Mouse (Mus musculus): ENCODE measurements around the gene Rab11fip5.

Rab11fip5 gene

DNA sequence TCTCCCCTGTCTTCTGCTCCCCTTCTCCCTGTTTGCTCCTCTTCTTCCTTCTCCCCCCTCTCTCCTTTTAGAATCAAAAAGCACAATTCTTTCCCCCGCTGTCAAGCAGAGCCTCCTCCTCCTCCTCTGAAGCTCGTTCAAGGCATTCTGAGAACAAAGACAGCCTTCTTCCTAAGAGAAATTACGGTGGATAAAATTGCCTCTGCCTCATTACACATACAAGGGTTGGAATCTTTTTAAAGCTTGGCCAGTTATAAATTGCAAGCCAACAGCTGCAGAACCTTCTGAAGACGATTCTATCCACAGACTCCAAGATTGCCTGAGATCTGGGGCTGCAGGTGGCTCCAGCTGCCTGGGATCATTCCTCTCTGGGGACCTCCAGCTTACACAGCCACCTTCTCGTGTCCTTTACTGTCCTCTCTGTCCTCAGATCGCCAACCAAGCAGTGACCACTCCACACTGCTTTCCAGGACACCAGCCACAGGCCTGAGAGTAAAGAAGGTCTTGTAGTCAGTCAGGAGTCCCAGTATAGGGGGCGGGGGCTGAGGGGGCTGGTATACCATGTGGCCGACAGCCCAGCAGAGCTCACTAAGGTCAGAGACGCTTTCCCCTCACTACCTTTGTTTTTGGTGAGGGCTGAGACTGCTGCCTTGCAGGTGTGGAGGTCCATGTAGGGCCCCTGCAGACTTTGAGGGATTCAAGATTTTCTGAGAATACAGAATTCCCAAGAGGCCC lies 60.2 kb downstream of the Rab11fip5 start:
- DNase-seq (ENCODE audit: low read depth, low spot score): no peak

DNA sequence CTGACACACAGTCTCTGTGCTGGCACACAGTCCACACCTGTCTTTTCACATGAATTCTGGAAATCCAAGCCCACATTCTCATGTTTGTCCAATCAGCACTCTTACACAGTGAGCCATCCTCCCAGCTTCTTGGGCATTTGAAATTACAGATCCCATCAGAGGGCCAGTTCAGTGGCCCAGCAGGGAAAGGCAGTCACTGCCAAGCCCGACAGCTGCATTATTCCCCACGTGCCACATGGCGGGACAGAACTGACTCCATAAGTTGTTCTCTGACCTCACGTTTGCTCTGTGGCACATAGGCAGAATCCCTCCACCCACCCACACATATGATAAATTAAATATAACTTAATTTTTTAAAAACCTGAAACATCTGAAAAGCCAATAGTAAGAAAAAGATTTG lies 66.5 kb downstream of the Rab11fip5 start:
- no peak for DNase-seq (ENCODE audit: low read depth, low spot score)

DNA sequence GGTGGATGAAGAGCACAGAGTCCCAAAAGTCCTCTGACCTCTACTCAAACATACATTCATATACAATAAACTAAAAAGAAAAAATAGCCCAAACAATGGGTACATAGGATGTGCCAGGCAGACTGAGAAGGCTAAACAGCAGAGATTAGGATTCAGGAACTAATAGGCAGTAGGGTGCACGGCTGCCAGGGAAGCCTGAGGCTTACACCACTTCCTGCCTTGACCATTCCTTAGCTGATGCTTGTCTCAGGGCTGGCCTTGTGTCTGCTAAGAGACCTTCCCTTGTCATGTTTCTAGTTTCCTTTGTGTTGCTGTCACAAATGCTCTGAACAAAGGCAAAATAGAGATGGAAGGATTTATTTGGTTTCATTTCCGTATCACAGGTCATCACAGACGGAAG lies 68.1 kb downstream of the Rab11fip5 start:
- DNase-seq (ENCODE audit: low read depth, low spot score): no peak

DNA sequence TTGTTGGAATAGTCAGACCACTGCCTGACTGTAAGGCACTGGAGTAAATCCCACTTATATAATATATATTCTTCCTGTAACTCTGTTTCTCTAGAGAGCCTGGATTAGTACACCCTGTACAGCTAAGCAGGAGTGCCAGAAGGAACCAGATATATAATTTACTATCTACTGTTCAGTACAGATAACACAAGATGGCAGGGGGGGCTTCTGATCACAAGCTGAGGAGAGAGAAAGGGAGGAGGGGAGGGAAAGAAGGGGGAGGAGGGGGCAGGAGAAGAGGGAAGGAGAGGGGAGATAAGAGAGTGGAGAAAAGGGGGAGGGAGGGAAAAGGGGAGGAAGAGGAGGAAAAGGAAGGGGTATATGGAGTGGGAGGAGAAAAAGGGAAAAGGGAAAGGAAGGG lies 68.6 kb downstream of the Rab11fip5 start:
- DNase-seq (ENCODE audit: low read depth, low spot score): no peak

DNA sequence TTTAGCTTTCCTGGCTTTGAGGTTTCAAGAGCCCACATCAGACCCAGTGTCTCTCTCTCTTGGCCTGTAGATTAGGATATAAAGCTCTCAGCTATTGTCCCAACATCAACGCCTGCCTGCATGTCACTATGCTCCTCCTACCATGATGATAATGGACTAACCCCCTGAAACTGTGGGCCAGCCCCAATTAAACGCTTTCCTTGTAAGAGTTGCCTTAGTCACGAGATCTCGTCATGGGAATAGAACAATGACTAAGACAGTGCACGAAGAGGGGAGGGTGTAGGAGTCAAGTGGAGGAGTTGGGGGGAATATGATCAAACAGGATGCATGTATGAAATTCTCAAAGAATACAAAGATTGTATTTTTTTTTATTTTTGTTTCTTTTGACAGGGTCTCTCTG lies 69.5 kb downstream of the Rab11fip5 start:
- no peak for DNase-seq (ENCODE audit: low read depth, low spot score)

DNA sequence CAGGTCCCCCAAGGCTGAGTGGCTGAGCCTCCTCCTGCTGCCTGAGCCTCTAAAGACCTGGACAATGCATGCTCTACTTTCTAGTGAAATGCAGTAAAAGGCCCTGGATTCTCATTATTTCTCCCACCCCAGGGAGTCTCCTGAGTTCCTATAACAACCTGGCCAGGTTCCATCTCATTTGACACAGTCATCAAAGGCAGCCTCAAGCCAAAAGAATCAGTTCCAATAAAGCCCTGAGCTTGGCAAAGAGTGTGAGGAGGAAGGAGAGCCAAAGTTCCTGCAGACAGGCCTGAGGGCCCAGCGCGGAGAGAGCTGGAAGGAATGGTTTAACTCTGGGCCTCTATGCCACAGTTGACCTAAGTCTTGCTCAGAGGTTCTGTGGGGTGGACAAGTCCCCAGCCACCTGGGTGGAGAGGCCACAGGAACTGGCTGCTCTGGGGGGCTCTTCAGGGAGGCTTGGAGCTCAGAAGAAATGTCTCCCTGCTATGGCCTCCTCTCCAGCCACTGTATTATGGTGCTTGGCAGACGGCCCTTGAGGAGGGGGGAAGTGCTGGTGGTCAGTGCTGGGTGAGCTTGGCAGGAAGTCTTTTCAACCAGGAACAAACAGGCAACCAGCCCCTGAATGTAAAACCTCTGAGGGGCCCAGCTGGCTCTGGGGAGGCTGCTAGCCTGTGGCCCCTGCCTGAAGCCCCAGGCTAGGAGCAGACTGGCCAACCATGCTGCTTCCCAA lies 71.9 kb downstream of the Rab11fip5 start:
- DNase-seq (ENCODE audit: low read depth, low spot score): no peak

DNA sequence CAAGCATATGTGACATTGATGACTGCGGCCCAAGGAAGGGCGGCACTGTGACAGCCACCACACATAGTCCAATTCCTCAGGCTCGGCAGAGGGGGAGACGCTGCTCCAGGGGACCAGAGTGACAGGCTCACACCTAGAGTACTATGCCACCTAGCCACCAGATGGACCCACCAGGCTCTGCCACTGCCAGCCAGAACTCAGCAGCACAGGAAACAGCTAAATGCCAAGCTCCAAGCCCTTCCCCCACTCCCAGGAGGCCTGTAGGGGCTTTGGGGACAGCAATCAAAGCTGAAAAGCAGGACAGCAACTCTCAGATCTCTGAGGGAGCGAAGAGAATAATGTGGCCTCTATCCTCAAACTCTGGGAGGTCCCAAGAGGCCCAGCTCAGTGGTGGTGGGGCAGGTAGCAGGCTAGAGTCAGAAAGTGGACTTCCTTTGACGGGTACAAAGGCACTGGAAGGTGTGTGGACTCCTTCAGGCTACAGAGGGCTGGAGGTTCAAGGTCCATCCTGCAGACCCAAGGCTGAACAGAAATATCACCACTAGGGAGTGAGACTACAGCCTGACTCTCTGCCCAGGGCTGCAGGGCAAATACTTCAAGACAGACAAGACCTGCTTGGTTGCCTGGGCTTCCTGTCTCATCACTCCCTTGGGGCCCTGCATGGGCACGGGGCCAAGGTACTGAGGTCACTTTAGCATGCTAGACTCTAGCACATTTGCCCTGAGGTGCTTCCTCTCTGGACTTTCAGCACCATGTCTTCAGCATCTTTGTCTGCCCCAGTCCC lies 78.9 kb downstream of the Rab11fip5 start:
- DNase-seq (ENCODE audit: low read depth, low spot score): no peak

DNA sequence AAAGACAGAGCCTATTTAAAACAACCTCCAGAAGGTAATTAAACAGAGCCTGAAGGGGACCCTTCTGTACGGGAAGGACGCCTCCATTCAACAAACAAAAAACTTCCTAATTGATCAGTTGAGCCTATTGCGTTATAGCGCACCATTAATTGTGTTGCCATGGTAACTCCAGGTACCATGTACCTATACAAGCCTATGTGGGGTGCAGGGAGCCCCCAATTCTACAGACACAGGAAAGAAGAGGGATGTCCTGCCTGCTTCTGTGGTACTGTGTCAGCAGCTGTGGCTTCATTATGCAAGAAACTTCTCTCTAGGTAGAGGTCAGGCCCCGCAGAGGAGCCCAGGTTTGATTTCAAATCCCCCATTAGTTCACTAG lies 80.4 kb downstream of the Rab11fip5 start:
- DNase-seq (ENCODE audit: low read depth, low spot score): no peak

DNA sequence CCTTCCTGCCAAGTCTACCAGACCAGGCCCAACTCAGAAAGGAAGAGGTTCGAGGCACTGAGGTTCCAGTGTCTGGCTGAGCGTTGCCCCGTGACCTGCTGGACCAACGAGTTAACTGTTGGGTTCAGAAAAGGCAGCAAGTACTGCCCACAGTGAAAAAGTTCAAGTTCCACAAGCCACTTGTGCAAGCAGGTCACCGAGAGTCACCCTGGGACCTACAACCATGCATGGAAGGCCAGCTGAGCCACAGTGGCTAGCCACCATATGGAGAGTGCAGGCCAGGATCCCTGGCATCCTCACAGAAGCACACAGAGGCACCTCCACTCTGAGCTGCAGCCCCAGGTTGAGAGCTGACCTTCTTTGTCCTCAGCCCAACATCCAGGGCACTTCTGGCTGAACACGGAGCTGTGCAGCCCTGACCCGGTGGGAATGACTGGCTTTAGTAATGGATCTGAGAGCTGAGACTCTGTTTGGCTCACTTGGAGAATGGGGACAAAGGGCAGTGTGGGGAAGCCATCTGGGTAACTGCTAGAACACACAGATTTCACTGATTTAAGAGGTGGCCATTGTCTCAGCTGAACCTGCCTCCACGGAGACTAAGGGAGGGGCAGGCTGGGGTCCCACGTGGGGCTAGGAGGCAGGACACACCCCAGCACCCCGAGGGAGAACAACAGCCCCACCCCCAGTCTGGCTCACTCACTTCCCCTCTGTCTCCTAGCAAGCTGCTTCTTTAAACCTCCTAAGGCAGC lies 81.0 kb downstream of the Rab11fip5 start:
- peak; percentile 52 for DNase-seq (ENCODE audit: low read depth, low spot score)

DNA sequence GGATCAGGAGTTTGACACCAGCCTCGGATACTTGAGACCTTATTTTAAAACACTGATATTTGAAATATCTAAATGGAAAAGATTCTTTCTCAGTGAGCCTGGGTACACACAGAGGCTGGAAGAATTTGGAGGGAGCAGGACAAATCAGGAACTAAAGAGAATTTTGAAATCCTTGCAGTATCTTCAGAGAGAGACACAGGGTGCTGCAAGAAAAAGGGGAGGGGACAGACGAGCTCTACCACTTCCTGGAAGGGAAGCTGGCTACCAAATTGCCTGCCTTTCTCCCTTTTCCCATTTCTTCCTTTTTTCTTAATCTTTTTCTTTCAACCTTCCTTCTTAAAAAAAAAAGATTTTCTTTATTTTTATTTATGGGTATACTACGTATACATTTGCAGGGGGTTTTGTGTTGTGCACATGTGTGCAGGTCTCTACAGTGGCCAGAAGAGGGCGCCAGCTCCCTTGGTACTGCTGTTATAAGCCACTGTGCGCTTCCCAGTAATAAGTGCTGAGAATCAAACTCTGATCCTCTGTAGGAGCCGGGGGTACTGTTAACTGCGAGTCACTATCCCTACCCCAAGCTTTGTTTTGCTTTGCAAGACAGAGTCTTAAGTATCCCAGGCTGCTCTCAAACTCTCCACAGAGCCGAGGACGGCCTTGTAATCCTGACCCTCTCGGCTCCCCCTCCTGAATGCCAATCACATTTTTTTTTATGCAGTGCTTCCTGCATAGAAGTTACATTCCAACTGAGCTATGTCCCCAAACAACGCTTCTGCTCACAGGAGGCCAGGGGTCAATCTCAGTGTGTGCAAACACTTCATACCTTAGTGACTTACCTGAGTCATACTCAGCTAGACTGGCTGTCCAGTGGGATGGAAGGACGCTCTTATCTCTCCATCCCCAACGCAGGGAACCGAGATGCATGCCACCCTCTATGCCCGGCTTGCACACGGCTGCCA lies 83.3 kb downstream of the Rab11fip5 start:
- peak; percentile 51 for DNase-seq (ENCODE audit: low read depth, low spot score)

DNA sequence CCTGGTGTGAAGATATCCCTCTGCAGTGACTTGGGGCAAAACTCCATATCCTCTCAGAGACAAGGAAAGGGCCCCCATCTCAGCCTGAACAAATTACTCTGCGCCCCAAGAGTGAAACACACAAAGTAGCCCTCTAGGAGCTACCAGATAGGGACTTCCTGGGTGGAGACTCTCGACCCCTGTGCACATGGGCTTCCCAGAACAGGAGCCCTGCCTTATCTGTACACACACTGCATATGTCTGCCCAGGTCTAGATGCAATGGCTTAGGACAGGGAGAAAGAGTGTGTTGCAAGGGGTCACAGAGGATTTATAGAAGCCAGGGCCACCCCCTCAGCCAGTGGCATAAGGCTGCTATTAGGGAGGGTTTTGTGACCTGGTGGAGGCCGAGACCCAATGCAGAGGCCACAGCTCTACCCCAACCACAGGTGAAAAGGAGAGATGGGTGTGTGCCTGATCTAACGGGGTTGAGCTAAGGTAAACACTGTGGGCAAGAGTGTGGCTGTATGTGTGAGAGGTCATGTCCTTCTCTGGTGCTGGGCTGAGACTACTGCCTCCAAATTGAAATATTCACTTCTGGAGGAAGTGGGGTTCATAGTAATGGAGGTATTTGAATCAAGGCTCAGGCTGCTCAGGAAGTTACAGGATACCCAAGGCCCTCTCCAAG lies 86.1 kb downstream of the Rab11fip5 start:
- no peak for DNase-seq (ENCODE audit: low read depth, low spot score)

DNA sequence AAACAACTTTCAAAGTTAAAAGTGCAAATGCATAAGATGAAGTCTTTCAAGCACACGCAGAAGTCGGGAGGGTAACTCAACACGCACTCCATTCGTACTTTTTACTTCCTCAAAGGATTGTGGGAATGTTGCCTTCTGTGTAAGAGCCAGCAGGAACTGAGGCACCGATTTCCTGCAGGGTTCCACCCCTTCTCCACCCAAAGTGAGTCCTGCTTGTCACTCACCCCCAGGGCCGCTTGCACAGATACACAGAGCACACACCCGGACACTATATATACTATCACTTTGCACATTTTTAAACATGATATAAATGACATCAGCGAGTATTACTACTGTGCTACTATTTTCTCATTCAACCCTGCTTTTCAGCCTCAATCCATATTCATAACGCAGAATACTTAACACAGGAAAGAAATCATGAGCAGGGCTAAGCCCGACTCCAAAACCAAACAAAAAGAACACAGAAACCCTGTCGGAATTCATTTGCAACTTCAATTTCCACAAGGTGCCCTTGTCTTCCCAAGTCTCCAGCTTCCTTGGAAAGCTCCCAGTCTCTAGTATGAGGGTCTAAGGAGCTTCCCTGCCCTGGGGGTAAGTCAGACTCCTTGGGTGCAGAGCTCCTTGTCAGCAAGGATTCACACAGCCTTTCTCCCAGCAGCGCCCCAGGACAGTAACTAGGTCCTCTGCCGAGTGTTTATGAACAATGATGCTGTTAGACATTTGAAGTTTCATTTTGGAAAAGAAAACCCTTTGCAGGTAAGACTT lies 88.0 kb downstream of the Rab11fip5 start:
- DNase-seq (ENCODE audit: low read depth, low spot score): peak; percentile 90

All from ES-CJ7 (cell line).